Mouse (Mus musculus) inflammation-experienced regulatory T-cells, adult 16 weeks (primary cell): Measurements from ENCODE around the gene Rps23. TPM values are rescaled to one million over a fixed set of nuclear protein-coding genes. Genes with fewer than 3 reads are reported as not detected.

ENCODE experiments used
- polyA plus RNA-seq: library from polyadenylated mRNA; unstranded; fragments of 100-300 nt; shearing (Covaris generic); gene quantifications from one replicate; pipeline ENCODE4 v1.2.1, GENCODE M21; 2017

Gene Rps23
- polyA plus RNA-seq = 630 TPM

DNA sequence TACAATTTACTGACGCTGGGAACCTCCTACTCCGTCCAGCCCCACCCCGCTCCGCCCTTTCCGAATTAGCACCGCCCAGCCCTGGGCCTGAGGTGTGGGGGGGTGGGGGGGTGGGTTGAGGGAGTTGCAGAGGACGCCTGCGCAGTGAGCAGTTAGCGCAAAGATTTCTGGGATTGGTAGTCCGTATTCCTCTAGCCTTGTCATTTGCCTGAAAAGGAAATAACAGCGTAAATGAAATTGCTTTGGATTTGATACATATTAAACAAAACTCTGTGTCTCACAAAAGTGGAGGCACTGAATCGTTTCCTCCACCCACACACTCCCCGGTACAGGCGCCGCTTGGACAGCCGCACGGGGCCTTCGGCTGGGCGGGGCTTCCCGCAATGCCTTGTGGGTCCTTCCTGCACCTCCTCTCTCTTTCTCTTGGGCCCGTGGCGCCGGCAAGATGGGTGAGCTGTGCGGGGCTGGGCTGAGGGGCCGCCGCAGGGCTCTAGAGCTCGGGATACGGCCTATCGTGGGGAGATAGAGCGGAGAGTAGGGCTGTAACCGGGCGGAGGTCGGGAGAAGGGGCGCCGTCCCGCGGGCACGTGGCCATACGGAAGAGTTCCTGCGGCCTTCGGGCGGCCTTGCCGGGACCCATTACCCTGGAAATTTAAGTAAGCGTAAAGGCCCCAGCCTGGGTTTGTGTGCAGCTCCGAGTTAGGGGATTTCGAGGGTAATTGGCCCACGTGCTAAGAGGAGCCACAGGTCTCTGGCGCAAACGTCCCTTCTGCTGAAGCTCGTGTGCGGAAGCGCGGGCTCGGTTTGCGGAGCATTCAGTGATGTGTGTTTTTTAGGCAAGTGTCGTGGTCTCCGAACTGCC, at the start of gene Rps23:
Gene Rps23, plus strand, starts transcription at position 208 of the 862 bp plus-strand sequence.

DNA sequence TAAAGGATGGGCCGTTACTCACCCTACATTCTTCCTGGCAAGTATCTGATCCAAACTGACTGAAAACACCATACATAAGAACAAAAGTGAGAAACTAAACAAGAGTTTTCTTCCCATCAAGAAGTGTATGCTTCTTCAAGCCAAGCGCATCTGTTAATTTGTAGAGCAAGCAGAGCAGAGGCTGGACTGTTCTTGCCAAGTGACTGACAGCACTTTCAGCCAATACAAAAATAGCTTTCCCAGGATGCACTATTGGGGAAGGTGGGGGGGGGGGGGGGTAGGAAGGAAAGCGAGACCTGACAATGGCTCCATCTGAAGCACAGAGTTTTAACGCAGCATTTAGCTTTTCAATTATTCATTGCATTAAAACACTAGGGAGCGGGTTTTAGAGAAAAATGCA, 17.6 kb upstream of the Rps23 start, which contains the start of gene Atp6ap1l:
Gene Atp6ap1l, minus strand, starts transcription at position 180 of the 400 bp plus-strand sequence.

Other genes with a start within 250 kb of the Rps23 start
- not detected for gene Atp6ap1l, start 17.6 kb upstream of the Rps23 start, polyA plus RNA-seq